Mouse (Mus musculus) lung, postnatal 0 days (tissue): Measurements from ENCODE around the gene Mindy4b-ps. TPM values are rescaled to one million over a fixed set of nuclear protein-coding genes. Genes with fewer than 3 reads are reported as not detected.

Experiments
- ATAC-seq: fragments of 200-750 bp; cut with Nextera tagmentation; 2 replicates; pipeline ENCODE4 v1.8.0; 2017; ENCODE audit warnings: moderate library complexity
- DNase-seq: peaks from one replicate; pipeline ENCODE4 v3.0.0-alpha.2; 2016; ENCODE audit warnings: low spot score
- H3K27ac ChIP-seq: fragments of 300-500 bp; sonication (generic); 2 replicates; pipeline ENCODE4 v1.5.1; 2014; ENCODE audit warnings: antibody characterized with exemption, mild to moderate bottlenecking, low read length, mixed read lengths
- H3K27me3 ChIP-seq: fragments of 300-500 bp; sonication (generic); replicated peaks from 2 replicates; pipeline ENCODE4 v1.6.1; 2014; ENCODE audit warnings: low read length, mixed read lengths; ENCODE audit not compliant: insufficient read depth
- H3K36me3 ChIP-seq: fragments of 300-500 bp; sonication (generic); 2 replicates; pipeline ENCODE4 v1.6.1; 2014; ENCODE audit warnings: low read length, mixed read lengths; ENCODE audit not compliant: insufficient read depth
- H3K4me1 ChIP-seq: fragments of 300-500 bp; sonication (generic); 2 replicates; pipeline ENCODE4 v1.6.1; 2014; ENCODE audit warnings: antibody characterized with exemption, low read depth, low read length, mixed read lengths; ENCODE audit not compliant: insufficient read depth
- H3K4me2 ChIP-seq: fragments of 300-500 bp; sonication (generic); replicated peaks from 2 replicates; pipeline ENCODE4 v1.6.1; 2014; ENCODE audit warnings: low read depth, mild to moderate bottlenecking, low read length, moderate library complexity, mixed read lengths
- H3K4me3 ChIP-seq: fragments of 300-500 bp; sonication (generic); 2 replicates; pipeline ENCODE4 v1.5.1; 2014; ENCODE audit warnings: low read depth, low read length
- H3K9ac ChIP-seq: fragments of 300-500 bp; sonication (generic); replicated peaks from 2 replicates; pipeline ENCODE4 v1.6.1; 2014; ENCODE audit warnings: low read depth, mild to moderate bottlenecking
- H3K9me3 ChIP-seq: fragments of 300-500 bp; sonication (generic); 2 replicates; pipeline ENCODE4 v1.6.1; 2016; ENCODE audit warnings: low read length, mixed read lengths
- CTCF ChIP-seq: IDR thresholded peaks from 2 replicates; pipeline ENCODE4 v1.5.1; 2016; ENCODE audit warnings: antibody characterized with exemption, mild to moderate bottlenecking
- EP300 ChIP-seq: IDR thresholded peaks from 2 replicates; pipeline ENCODE4 v1.6.1; 2016; ENCODE audit warnings: antibody characterized with exemption, mild to moderate bottlenecking, control low read depth
- WGBS: fragments of 180-500 bp; shearing (Covaris S2); extraction: QIAGEN DNeasy Blood & Tissue Kit; methylation state at CpG from one replicate; pipeline ENCODE4 v1.1.7; 2014; 5-methylcytosine and 5-hydroxymethylcytosine counted together
- polyA plus RNA-seq: library from polyadenylated mRNA; unstranded; fragments of >200 nt; fragmentation: Nextera tagmentation; extraction: Ambion mirVana; gene quantifications from 2 replicates; pipeline ENCODE4 v1.2.1, GENCODE M21; 2015

The Mindy4b-ps gene
- polyA plus RNA-seq, 1 experiment from 2014 or later: not detected

GRCm38 (mm10) chr3:58809111-58809915 is 12.8 kb downstream of the Mindy4b-ps start:
- H3K36me3 ChIP-seq: no peaks in the 10 kb centered on the region
- H3K27ac ChIP-seq: no peak overlapping the region
- DNase-seq (no peak), ATAC-seq (no peak)
- no peaks in the 10 kb centered on the region for H3K27me3 ChIP-seq
- H3K4me3 ChIP-seq: no peak overlapping the region
- no peak overlapping the region for H3K9ac ChIP-seq
- H3K4me2 ChIP-seq: no peak overlapping the region
- no peaks in the 10 kb centered on the region for H3K9me3 ChIP-seq
- WGBS: 55% methylated on average over 12 of the region's 12 CpGs
- no peaks in the 10 kb centered on the region for H3K4me1 ChIP-seq
- no peak for TF ChIP-seq EP300
- TF ChIP-seq CTCF: no peak

GRCm38 (mm10) chr3:58808636-58809035 is 13.5 kb downstream of the Mindy4b-ps start:
- no peaks in the 10 kb centered on the region for H3K9me3 ChIP-seq
- no peak for TF ChIP-seq CTCF
- TF ChIP-seq EP300: no peak
- H3K4me2 ChIP-seq: no peak overlapping the region
- no peak overlapping the region for H3K4me3 ChIP-seq
- 87% methylated on average over 5 of the region's 5 CpGs for WGBS
- ATAC-seq (no peak), DNase-seq (no peak)
- H3K27ac ChIP-seq: no peak overlapping the region
- no peaks in the 10 kb centered on the region for H3K36me3 ChIP-seq
- H3K27me3 ChIP-seq: no peaks in the 10 kb centered on the region
- H3K4me1 ChIP-seq: no peaks in the 10 kb centered on the region
- no peak overlapping the region for H3K9ac ChIP-seq

GRCm38 (mm10) chr3:58804745-58805144 is 17.4 kb downstream of the Mindy4b-ps start:
- DNase-seq: no peak
- no peak overlapping the region for H3K9ac ChIP-seq
- H3K27ac ChIP-seq: no peak overlapping the region
- no peak overlapping the region for H3K4me2 ChIP-seq
- H3K4me1 ChIP-seq: no peaks in the 10 kb centered on the region
- H3K27me3 ChIP-seq: no peaks in the 10 kb centered on the region
- H3K4me3 ChIP-seq: no peak overlapping the region
- 64% methylated on average over 6 of the region's 6 CpGs for WGBS
- H3K36me3 ChIP-seq: no peaks in the 10 kb centered on the region
- TF ChIP-seq EP300: no peak
- TF ChIP-seq CTCF: no peak
- ATAC-seq: no peak
- H3K9me3 ChIP-seq: no peaks in the 10 kb centered on the region

- 58% methylated on average over 4 of the region's 4 CpGs for WGBS
- Histone ChIP-seq H3K4me1 (no peaks in the 10 kb centered on the region), H3K4me2 (no peak overlapping the region), H3K4me3 (no peak overlapping the region), H3K9ac (no peak overlapping the region), H3K27me3 (no peaks in the 10 kb centered on the region), H3K9me3 (no peaks in the 10 kb centered on the region), H3K27ac (no peak overlapping the region), H3K36me3 (no peaks in the 10 kb centered on the region)
- ATAC-seq: no peak
- no peak for DNase-seq
- no peak for TF ChIP-seq CTCF
Measured at GRCm38 (mm10) chr3:58798676-58799075, 23.4 kb downstream of the Mindy4b-ps start.

GRCm38 (mm10) chr3:58798245-58798644 is 23.9 kb downstream of the Mindy4b-ps start:
- 78% methylated on average over 8 of the region's 8 CpGs for WGBS
- Histone ChIP-seq H3K27me3 (no peaks in the 10 kb centered on the region), H3K36me3 (no peaks in the 10 kb centered on the region), H3K9me3 (no peaks in the 10 kb centered on the region), H3K4me2 (no peak overlapping the region), H3K4me3 (no peak overlapping the region), H3K9ac (no peak overlapping the region), H3K27ac (no peak overlapping the region), H3K4me1 (no peaks in the 10 kb centered on the region)
- DNase-seq (no peak), ATAC-seq (no peak)
- TF ChIP-seq CTCF: no peak
- TF ChIP-seq EP300: no peak

- no peaks in the 10 kb centered on the region for H3K27me3 ChIP-seq
- no peak overlapping the region for H3K4me2 ChIP-seq
- no peak overlapping the region for H3K4me3 ChIP-seq
- no peaks in the 10 kb centered on the region for H3K4me1 ChIP-seq
- WGBS: 55% methylated on average over 7 of the region's 7 CpGs
- TF ChIP-seq CTCF (no peak), EP300 (no peak)
- H3K9ac ChIP-seq: no peak overlapping the region
- no peak overlapping the region for H3K27ac ChIP-seq
- no peaks in the 10 kb centered on the region for H3K9me3 ChIP-seq
- no peak for ATAC-seq
- no peaks in the 10 kb centered on the region for H3K36me3 ChIP-seq
- DNase-seq: no peak
Measured at GRCm38 (mm10) chr3:58789473-58789872, 32.6 kb downstream of the Mindy4b-ps start.

- no peak for DNase-seq
- no peaks in the 10 kb centered on the region for H3K36me3 ChIP-seq
- no peak overlapping the region for H3K9ac ChIP-seq
- no peaks in the 10 kb centered on the region for H3K4me1 ChIP-seq
- no peaks in the 10 kb centered on the region for H3K27me3 ChIP-seq
- H3K27ac ChIP-seq: no peak overlapping the region
- no peak for TF ChIP-seq CTCF
- no peak for TF ChIP-seq EP300
- H3K4me2 ChIP-seq: no peak overlapping the region
- 22% methylated on average over 5 of the region's 5 CpGs for WGBS
- no peak for ATAC-seq
- H3K9me3 ChIP-seq: no peaks in the 10 kb centered on the region
- no peak overlapping the region for H3K4me3 ChIP-seq
Measured at GRCm38 (mm10) chr3:58789033-58789432, 33.1 kb downstream of the Mindy4b-ps start.
